ENCODE assay signal across 11 mouse cellular contexts in genomic region chr8:84714161-84714560, GRCm38 (mm10). TPM values are rescaled to one million over a fixed set of nuclear protein-coding genes. Genes with fewer than 3 reads are reported as not detected.
DNase-seq lines count a peak whose midpoint lies in the region; ATAC-seq and TF ChIP-seq lines count a peak whose summit lies in the region.
"Had no signal": no experiment of that assay in that cellular context is flagged by ENCODE, and none has a peak within 500 bp of the region (broad histone marks: within the 10 kb centered on the region; RNA-seq: fewer than 3 reads in every experiment).

No protein-coding gene starts in this region.

- H3K27me3 ChIP-seq in heart, embryonic 13.5 days (replicated peaks), result peaks cover 51% of the 10 kb centered on the region
- peaks cover 67% of the 10 kb centered on the region for H3K27me3 ChIP-seq in neural tube, embryonic 11.5 days (ENCODE audit: control insufficient read depth, insufficient read depth, low read length)
- no peaks in the 10 kb centered on the region for H3K27me3 ChIP-seq in limb, embryonic 14.5 days (ENCODE audit: control insufficient read depth, insufficient read depth, low read length)

- TF ChIP-seq POLR2A in limb, embryonic 14.5 days (IDR thresholded peaks at IDR 0.05; ENCODE audit: borderline replicate concordance, extremely low read depth, insufficient read depth, insufficient read length), result no peak

- H3K4me3 ChIP-seq in heart, embryonic 13.5 days, result no peak overlapping the region
- no peak overlapping the region for H3K4me3 ChIP-seq in neural tube, embryonic 11.5 days (ENCODE audit: low read depth, low read length)
- no peak overlapping the region for H3K4me3 ChIP-seq in limb, embryonic 14.5 days (replicated peaks; ENCODE audit: low read length)

- H3K4me2 ChIP-seq in heart, embryonic 13.5 days, result no peak overlapping the region
- no peak overlapping the region for H3K4me2 ChIP-seq in neural tube, embryonic 11.5 days (ENCODE audit: low read depth)
- no peak overlapping the region for H3K4me2 ChIP-seq in limb, embryonic 14.5 days (replicated peaks; ENCODE audit: low read depth, low read length, severe bottlenecking)

- no peaks in the 10 kb centered on the region for H3K9me3 ChIP-seq in heart, embryonic 13.5 days
- H3K9me3 ChIP-seq in neural tube, embryonic 11.5 days (ENCODE audit: control insufficient read depth, low read length), result no peaks in the 10 kb centered on the region
- H3K9me3 ChIP-seq in limb, embryonic 14.5 days (ENCODE audit: control insufficient read depth, low read length), result no peaks in the 10 kb centered on the region

- H3K9ac ChIP-seq in heart, embryonic 13.5 days, result peak overlapping the region; percentile 64; the same call in 1 of the 2 replicates
- 0 out of 2 replicates have a peak overlapping the region, but pooled peaks have one; percentile 29 for H3K9ac ChIP-seq in neural tube, embryonic 11.5 days (ENCODE audit: low read length)
- H3K9ac ChIP-seq in limb, embryonic 14.5 days (ENCODE audit: low read depth, low read length, severe bottlenecking), result 0 out of 2 replicates have a peak overlapping the region, but pooled peaks have one; percentile 16

- peaks cover 29% of the 10 kb centered on the region for H3K36me3 ChIP-seq in heart, embryonic 13.5 days
- H3K36me3 ChIP-seq in neural tube, embryonic 11.5 days (ENCODE audit: control insufficient read depth, insufficient read depth, low read length), result no peaks in the 10 kb centered on the region
- peaks cover 75% of the 10 kb centered on the region for H3K36me3 ChIP-seq in limb, embryonic 14.5 days (ENCODE audit: control insufficient read depth, insufficient read depth, low read length)

- H3K4me1 ChIP-seq in heart, embryonic 13.5 days, result peaks cover 69% of the 10 kb centered on the region
- H3K4me1 ChIP-seq in neural tube, embryonic 11.5 days (ENCODE audit: control insufficient read depth, insufficient read depth, low read length), result peaks cover 36% of the 10 kb centered on the region
- peaks cover 70% of the 10 kb centered on the region for H3K4me1 ChIP-seq in limb, embryonic 14.5 days (ENCODE audit: control insufficient read depth, insufficient read depth, low read length)

- ATAC-seq in heart, embryonic 13.5 days (ENCODE audit: extremely low read depth, insufficient number of reproducible peaks, low FRiP score, low TSS enrichment), result no peak
- no peak for ATAC-seq in neural tube, embryonic 11.5 days (ENCODE audit: insufficient read depth, low FRiP score, low TSS enrichment)
- no peak for ATAC-seq in limb, embryonic 14.5 days (ENCODE audit: low FRiP score, low read depth)

- WGBS in heart, embryonic 13.5 days, result 75% methylated on average over 4 of the region's 4 CpGs
- WGBS in neural tube, embryonic 11.5 days, result 58% methylated on average over 4 of the region's 4 CpGs
- WGBS in limb, embryonic 14.5 days, result 64% methylated on average over 4 of the region's 4 CpGs

- H3K27ac ChIP-seq in heart, embryonic 13.5 days (replicated peaks), result peak overlapping the region; percentile 95
- no peak overlapping the region for H3K27ac ChIP-seq in neural tube, embryonic 11.5 days (ENCODE audit: low read depth, low read length)
- H3K27ac ChIP-seq in limb, embryonic 14.5 days (replicated peaks; ENCODE audit: low read depth, low read length), result peak overlapping the region; percentile 93

- DNase-seq in heart, adult 11 months, result no peak
- no peak for DNase-seq in neural tube, embryonic 11.5 days (ENCODE audit: low spot score)
- DNase-seq in neural tube, embryonic 10.5 days (ENCODE audit: extremely low spot score, low spot score), result no peak
- DNase-seq in limb, embryonic 14.5 days (ENCODE audit: low spot score), result no peak
- DNase-seq in retina, embryonic 14.5 days (ENCODE audit: low spot score), result no peak
- DNase-seq in adrenal gland, adult 8-10 months, result no peak
- DNase-seq in cerebellum, postnatal 4 days (ENCODE audit: low spot score in 2 of 2), result no peak
- DNase-seq: cerebellum, adult 11 months; lung, adult 2 months had no signal

RNA-seq across cellular contexts. Expression of gene G430095P16Rik, which starts 8.6 kb away (rescaled TPM):
- 7.8 and 8.9 TPM in 2 replicates for polyA plus RNA-seq in heart, embryonic 13.5 days (2015; fragmentation: Nextera tagmentation; extraction: Ambion mirVana)
- 0.84 and 1.8 TPM in 2 replicates for polyA plus RNA-seq in neural tube, embryonic 11.5 days (2014; fragmentation: Nextera tagmentation; extraction: Ambion mirVana)
- polyA plus RNA-seq in limb, embryonic 14.5 days (2012; rRNA removed), result 4.3 and 4.8 TPM in 2 replicates
- 5.7 and 6.0 TPM in 2 replicates for polyA plus RNA-seq in limb, embryonic 14.5 days (2014; fragmentation: Nextera tagmentation; extraction: Ambion mirVana)
- under 1 TPM in 2 of 4 experiments, not detected in 2; 0.52 to 0.73 TPM for total RNA-seq in adrenal gland, adult 8-10 months (2022)
- total RNA-seq: layer of hippocampus, adult 8-10 months had no signal

RNA-seq across cellular contexts. Expression of gene Lyl1, which starts 12.9 kb away (rescaled TPM):
- polyA plus RNA-seq in heart, embryonic 13.5 days (2015; fragmentation: Nextera tagmentation; extraction: Ambion mirVana), result 15.4 and 17.1 TPM in 2 replicates
- 4.6 and 5.3 TPM in 2 replicates for polyA plus RNA-seq in neural tube, embryonic 11.5 days (2014; fragmentation: Nextera tagmentation; extraction: Ambion mirVana)
- 7.1 and 7.6 TPM in 2 replicates for polyA plus RNA-seq in limb, embryonic 14.5 days (2012; rRNA removed)
- 5.6 and 6.2 TPM in 2 replicates for polyA plus RNA-seq in limb, embryonic 14.5 days (2014; fragmentation: Nextera tagmentation; extraction: Ambion mirVana)
- 1 to 10 TPM; 3.1 to 5.6 (median 4.2) TPM for total RNA-seq in adrenal gland, adult 8-10 months (2022)

RNA-seq across cellular contexts. Expression of gene Nacc1, which starts 26.5 kb away (rescaled TPM):
- polyA plus RNA-seq in heart, embryonic 13.5 days (2015; fragmentation: Nextera tagmentation; extraction: Ambion mirVana), result 15.1 and 15.7 TPM in 2 replicates
- 26.2 and 27.0 TPM in 2 replicates for polyA plus RNA-seq in neural tube, embryonic 11.5 days (2014; fragmentation: Nextera tagmentation; extraction: Ambion mirVana)
- 68.8 and 86.2 TPM in 2 replicates for polyA plus RNA-seq in limb, embryonic 14.5 days (2012; rRNA removed)
- 18.5 and 19.8 TPM in 2 replicates for polyA plus RNA-seq in limb, embryonic 14.5 days (2014; fragmentation: Nextera tagmentation; extraction: Ambion mirVana)
- total RNA-seq in adrenal gland, adult 8-10 months (2022), result 10 to 100 TPM; 81.0 to 86.9 (median 83.7) TPM

RNA-seq across cellular contexts. Expression of gene Trmt1, which starts 28.1 kb away (rescaled TPM):
- 47.6 and 51.6 TPM in 2 replicates for polyA plus RNA-seq in heart, embryonic 13.5 days (2015; fragmentation: Nextera tagmentation; extraction: Ambion mirVana)
- 60.4 and 60.6 TPM in 2 replicates for polyA plus RNA-seq in neural tube, embryonic 11.5 days (2014; fragmentation: Nextera tagmentation; extraction: Ambion mirVana)
- polyA plus RNA-seq in limb, embryonic 14.5 days (2012; rRNA removed), result 144 and 158 TPM in 2 replicates
- 71.0 and 71.7 TPM in 2 replicates for polyA plus RNA-seq in limb, embryonic 14.5 days (2014; fragmentation: Nextera tagmentation; extraction: Ambion mirVana)
- total RNA-seq in adrenal gland, adult 8-10 months (2022), result 100 to 1,000 TPM in 2 of 4 experiments, 10 to 100 TPM in 2; 75.4 to 109 (median 88.5) TPM

RNA-seq across cellular contexts. Expression of gene Ier2, which starts 51.5 kb away (rescaled TPM):
- 43.0 and 44.8 TPM in 2 replicates for polyA plus RNA-seq in heart, embryonic 13.5 days (2015; fragmentation: Nextera tagmentation; extraction: Ambion mirVana)
- polyA plus RNA-seq in neural tube, embryonic 11.5 days (2014; fragmentation: Nextera tagmentation; extraction: Ambion mirVana), result 71.6 and 79.4 TPM in 2 replicates
- polyA plus RNA-seq in limb, embryonic 14.5 days (2012; rRNA removed), result 33.3 and 38.2 TPM in 2 replicates
- polyA plus RNA-seq in limb, embryonic 14.5 days (2014; fragmentation: Nextera tagmentation; extraction: Ambion mirVana), result 66.0 and 70.1 TPM in 2 replicates
- 10 to 100 TPM; 18.3 to 48.9 (median 22.3) TPM for total RNA-seq in adrenal gland, adult 8-10 months (2022)
